Mouse (Mus musculus) ovary, adult 2 months (tissue): ENCODE results near the gene Bid. TPM values are rescaled to one million over a fixed set of nuclear protein-coding genes. Genes with fewer than 3 reads are reported as not detected.

Source experiments
- polyA plus RNA-seq: library from polyadenylated mRNA; depleted of rRNA; stranded (reverse); fragments of >200 nt; gene quantifications from 2 replicates; pipeline ENCODE4 v1.2.3, GENCODE M21; 2012; rRNA removed

The Bid gene
- polyA plus RNA-seq, result 9.3 and 10.9 TPM in 2 replicates

GRCm38 (mm10) chr6:120916074-120916971, at the start of gene Bid:
Gene Bid, minus strand, starts transcription at chr6:120916853.

Other genes with a start within 250 kb of the Bid start
- gene Slc25a18, start 143.3 kb downstream of the Bid start, polyA plus RNA-seq, result 8.6 and 8.8 TPM in 2 replicates
- gene Atp6v1e1, start 94.1 kb downstream of the Bid start, polyA plus RNA-seq, result 153 and 178 TPM in 2 replicates
- 27.5 and 27.8 TPM in 2 replicates for gene Bcl2l13, start 80.6 kb downstream of the Bid start, polyA plus RNA-seq
- gene Mical3, start 214.1 kb upstream of the Bid start, polyA plus RNA-seq, result 70.8 and 73.6 TPM in 2 replicates